Mouse (Mus musculus) large intestine, adult 2 months (tissue): ENCODE data around the gene Tcn2. TPM values are rescaled to one million over a fixed set of nuclear protein-coding genes. Genes with fewer than 3 reads are reported as not detected.

Experiments used
- DNase-seq: peaks from one replicate; pipeline ENCODE4 v3.0.0-alpha.2; 2012; ENCODE audit warnings: low read depth, low spot score
- WGBS: fragments of 180-500 bp; shearing (Covaris S2); methylation state at CpG from one replicate; pipeline ENCODE4 v1.1.7; 2018; 5-methylcytosine and 5-hydroxymethylcytosine counted together
- polyA plus RNA-seq: library from polyadenylated mRNA; depleted of rRNA; stranded (reverse); fragments of >200 nt; gene quantifications from 2 replicates; pipeline ENCODE4 v1.2.3, GENCODE M21; 2012; rRNA removed

Tcn2 gene
- polyA plus RNA-seq, 1 experiment, result 292 TPM

- no peak for DNase-seq
- WGBS, result 39% methylated on average over 3 of the region's 3 CpGs
These were observed 29.4 kb downstream of the Tcn2 start for GRCm38 (mm10) chr11:3902516-3902915.

- DNase-seq, result no peak
- WGBS, result 49% methylated on average over 6 of the region's 6 CpGs
These were observed 31.7 kb downstream of the Tcn2 start for GRCm38 (mm10) chr11:3900296-3900695.

GRCm38 (mm10) chr11:3895933-3896332 lies 36.0 kb downstream of the Tcn2 start:
- no peak for DNase-seq
- 37% methylated on average over 1 of the region's 1 CpGs for WGBS

GRCm38 (mm10) chr11:3895458-3895857 lies 36.5 kb downstream of the Tcn2 start:
- no peak for DNase-seq
- WGBS, result 1% methylated on average over 10 of the region's 10 CpGs

- WGBS, result 4% methylated on average over 46 of the region's 46 CpGs
These were observed 37.3 kb downstream of the Tcn2 start, which contains the start of the genes 4921536K21Rik and Dusp18 for GRCm38 (mm10) chr11:3894406-3895281. TSS of gene 4921536K21Rik (minus strand) at chr11:3895098. TSS of gene Dusp18 (plus strand) at chr11:3895240.

GRCm38 (mm10) chr11:3893970-3894369 lies 38.0 kb downstream of the Tcn2 start:
- WGBS, result 52% methylated on average over 6 of the region's 6 CpGs
- no peak for DNase-seq

More at GRCm38 (mm10) chr11:3894406-3895281, 37.3 kb downstream of the Tcn2 start, which contains the start of the genes 4921536K21Rik and Dusp18:
- peak; percentile 89 for DNase-seq

GRCm38 (mm10) chr11:3887331-3887730 lies 44.6 kb downstream of the Tcn2 start:
- DNase-seq, result no peak
- WGBS, result 26% methylated on average over 5 of the region's 5 CpGs

GRCm38 (mm10) chr11:3883711-3884110 lies 48.2 kb downstream of the Tcn2 start:
- WGBS, result 91% methylated on average over 3 of the region's 3 CpGs
- no peak for DNase-seq

- WGBS, result 46% methylated on average over 2 of the region's 2 CpGs
- no peak for DNase-seq
These were observed 52.1 kb downstream of the Tcn2 start for GRCm38 (mm10) chr11:3879836-3880235.

GRCm38 (mm10) chr11:3878660-3879059 lies 53.3 kb downstream of the Tcn2 start:
- no peak for DNase-seq
- 49% methylated on average over 7 of the region's 7 CpGs for WGBS

- no peak for DNase-seq
- 81% methylated on average over 6 of the region's 6 CpGs for WGBS
These were observed 55.5 kb downstream of the Tcn2 start for GRCm38 (mm10) chr11:3876419-3876818.

Other genes starting within 250 kb of the Tcn2 start
- 0.23 and 0.68 TPM in 2 replicates for gene Osbp2, start 68.3 kb downstream of the Tcn2 start, polyA plus RNA-seq
- 0.33 and 0.58 TPM in 2 replicates for gene 4921536K21Rik, start 37.1 kb downstream of the Tcn2 start, polyA plus RNA-seq
- gene Dusp18, start 36.9 kb downstream of the Tcn2 start, polyA plus RNA-seq, result 4.0 TPM in 2 replicates
- gene Slc35e4, start 17.5 kb downstream of the Tcn2 start, polyA plus RNA-seq, result 3.0 and 3.5 TPM in 2 replicates
- 34.1 and 34.2 TPM in 2 replicates for gene Pes1, start 31.8 kb upstream of the Tcn2 start, polyA plus RNA-seq
- gene 4930556J24Rik, start 44.6 kb upstream of the Tcn2 start, polyA plus RNA-seq, result 0.23 TPM in 1 of 2 replicates, not detected in the other
- gene Gal3st1, start 51.5 kb upstream of the Tcn2 start, polyA plus RNA-seq, result 44.4 and 68.9 TPM in 2 replicates
- gene Sec14l4, start 99.3 kb upstream of the Tcn2 start, polyA plus RNA-seq, result 0.05 TPM in 1 of 2 replicates, not detected in the other
- not detected in 2 replicates for gene Sec14l3, start 132.7 kb upstream of the Tcn2 start, polyA plus RNA-seq
- gene Mtfp1, start 163.3 kb upstream of the Tcn2 start, polyA plus RNA-seq, result 18.0 and 26.5 TPM in 2 replicates
- 15.1 and 54.4 TPM in 2 replicates for gene Sec14l2, start 191.3 kb upstream of the Tcn2 start, polyA plus RNA-seq
- 16.1 and 16.4 TPM in 2 replicates for gene Rnf215, start 203.0 kb upstream of the Tcn2 start, polyA plus RNA-seq
- gene Ccdc157, start 228.1 kb upstream of the Tcn2 start, polyA plus RNA-seq, result 2.7 and 2.9 TPM in 2 replicates
- 21.0 and 27.8 TPM in 2 replicates for gene Sf3a1, start 228.2 kb upstream of the Tcn2 start, polyA plus RNA-seq